Comparison of ENCODE assay signal across 13 mouse cellular contexts in the genomic region with DNA sequence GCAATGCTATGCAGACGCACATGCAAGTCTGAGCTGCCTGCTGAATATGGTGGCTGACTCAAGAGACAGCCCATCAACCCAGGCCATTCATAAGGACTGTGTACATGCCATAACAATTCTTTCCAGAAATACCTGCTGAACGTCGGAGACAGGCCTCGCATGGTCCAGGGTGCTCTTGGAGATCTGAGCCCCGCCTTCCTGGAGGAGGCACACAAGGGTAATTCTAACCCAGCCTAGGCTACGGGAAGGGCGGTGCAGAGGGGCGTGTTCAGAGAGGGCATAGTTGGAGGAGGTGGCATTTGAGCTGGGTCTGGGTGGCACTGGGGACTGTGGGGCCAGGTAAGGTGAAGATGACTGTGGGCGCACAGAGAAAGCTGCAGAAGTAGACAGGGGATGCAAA. TPM values are rescaled to one million over a fixed set of nuclear protein-coding genes. Genes with fewer than 3 reads are reported as not detected.
DNase-seq lines count a peak whose midpoint lies in the region; ATAC-seq and TF ChIP-seq lines count a peak whose summit lies in the region.
"Had no signal": no experiment of that assay in that cellular context is flagged by ENCODE, and none has a peak within 500 bp of the region (broad histone marks: within the 10 kb centered on the region; RNA-seq: fewer than 3 reads in every experiment).

No protein-coding gene starts in this region.

- no peak overlapping the region for H3K4me2 ChIP-seq in midbrain, postnatal 0 days (ENCODE audit: low read depth, low read length, poor library complexity, severe bottlenecking)
- no peak overlapping the region for H3K4me2 ChIP-seq in lung, embryonic 16.5 days (ENCODE audit: low read depth, low read length)
- H3K4me2 ChIP-seq: heart, embryonic 12.5 days; limb, embryonic 13.5 days; midbrain, embryonic 11.5 days had no signal

- intact Hi-C loops in left cerebral cortex, postnatal 36 days (cut with DNase I) = no loop called here

- no peak for DNase-seq in midbrain, embryonic 10.5 days (ENCODE audit: low spot score)
- no peak for DNase-seq in midbrain, postnatal 0 days (ENCODE audit: low spot score)
- peak; percentile 59 to 74 for DNase-seq in kidney, adult 8-10 months
- DNase-seq in left cerebral cortex, postnatal 36 days (ENCODE audit: low spot score in 2 of 2) = no peak
- no peak for DNase-seq in right cerebral cortex, adult 2 months (ENCODE audit: low spot score in 2 of 2)
- DNase-seq in urinary bladder, postnatal 25 days (ENCODE audit: low spot score) = no peak
- DNase-seq: adrenal gland, adult 8-10 months; thymus, postnatal 14 days had no signal

- H3K4me1 ChIP-seq in midbrain, embryonic 10.5 days = peaks cover 14% of the 10 kb centered on the region
- no peaks in the 10 kb centered on the region for H3K4me1 ChIP-seq in midbrain, postnatal 0 days (ENCODE audit: insufficient read depth, low read length)
- H3K4me1 ChIP-seq in lung, embryonic 16.5 days (replicated peaks; ENCODE audit: control insufficient read depth, insufficient read depth, low read length) = peaks cover 10% of the 10 kb centered on the region

- H3K9me3 ChIP-seq in midbrain, embryonic 10.5 days (replicated peaks) = no peaks in the 10 kb centered on the region
- no peaks in the 10 kb centered on the region for H3K9me3 ChIP-seq in midbrain, postnatal 0 days (ENCODE audit: low read length)
- no peaks in the 10 kb centered on the region for H3K9me3 ChIP-seq in lung, embryonic 16.5 days (ENCODE audit: control insufficient read depth, low read length)
- H3K9me3 ChIP-seq: heart, embryonic 12.5 days; limb, embryonic 13.5 days had no signal

- 0 out of 2 replicates have a peak overlapping the region, but pooled peaks have one; percentile 17 for H3K27ac ChIP-seq in midbrain, embryonic 10.5 days (replicated peaks)
- H3K27ac ChIP-seq in midbrain, postnatal 0 days (ENCODE audit: low read depth, low read length) = no peak overlapping the region
- peak overlapping the region; percentile 19 for H3K27ac ChIP-seq in lung, embryonic 16.5 days (ENCODE audit: low read length)
- H3K27ac ChIP-seq: limb, embryonic 13.5 days had no signal

- no peak for ATAC-seq in midbrain, postnatal 0 days (ENCODE audit: low FRiP score)
- ATAC-seq in lung, embryonic 16.5 days (ENCODE audit: low read depth) = peak; percentile 69
- ATAC-seq: Patski had no signal

- 85% methylated on average over 9 of the region's 9 CpGs for WGBS in midbrain, embryonic 10.5 days
- WGBS in midbrain, postnatal 0 days = 83% methylated on average over 9 of the region's 9 CpGs
- 56% methylated on average over 9 of the region's 9 CpGs for WGBS in lung, embryonic 16.5 days

- no peaks in the 10 kb centered on the region for H3K27me3 ChIP-seq in midbrain, embryonic 10.5 days (ENCODE audit: low read depth, poor library complexity, severe bottlenecking)
- H3K27me3 ChIP-seq in midbrain, postnatal 0 days (ENCODE audit: insufficient read depth, low read length) = no peaks in the 10 kb centered on the region
- no peaks in the 10 kb centered on the region for H3K27me3 ChIP-seq in lung, embryonic 16.5 days (ENCODE audit: control insufficient read depth, insufficient read depth, low read depth, low read length)
- H3K27me3 ChIP-seq: heart, embryonic 12.5 days; limb, embryonic 13.5 days; Patski had no signal

- H3K9ac ChIP-seq in midbrain, postnatal 0 days (replicated peaks; ENCODE audit: low read length, poor library complexity, severe bottlenecking) = no peak overlapping the region
- no peak overlapping the region for H3K9ac ChIP-seq in lung, embryonic 16.5 days (ENCODE audit: low read length)
- H3K9ac ChIP-seq: heart, embryonic 12.5 days; limb, embryonic 13.5 days had no signal

- TF ChIP-seq CTCF in midbrain, postnatal 0 days (IDR thresholded peaks at IDR 0.05) = no peak

- no peaks in the 10 kb centered on the region for H3K36me3 ChIP-seq in midbrain, embryonic 10.5 days
- H3K36me3 ChIP-seq in midbrain, postnatal 0 days (ENCODE audit: insufficient read depth, low read length) = no peaks in the 10 kb centered on the region
- H3K36me3 ChIP-seq in lung, embryonic 16.5 days (ENCODE audit: control insufficient read depth, insufficient read depth, low read length) = no peaks in the 10 kb centered on the region
- H3K36me3 ChIP-seq: heart, embryonic 12.5 days; limb, embryonic 13.5 days had no signal

- no peak overlapping the region for H3K4me3 ChIP-seq in midbrain, embryonic 10.5 days
- H3K4me3 ChIP-seq in midbrain, postnatal 0 days (ENCODE audit: low read depth, low read length) = no peak overlapping the region
- no peak overlapping the region for H3K4me3 ChIP-seq in lung, embryonic 16.5 days (ENCODE audit: low read length)
- H3K4me3 ChIP-seq: heart, embryonic 12.5 days; limb, embryonic 13.5 days had no signal

RNA-seq across cellular contexts. Expression of a gene that starts 39.1 kb away (rescaled TPM):
- polyA plus RNA-seq in midbrain, embryonic 10.5 days (2016; fragmentation: Nextera tagmentation; extraction: Ambion mirVana) = 18.4 and 21.6 TPM in 2 replicates
- total RNA-seq in midbrain, postnatal 0 days (2014; rRNA removed) = 15.6 and 20.4 TPM in 2 replicates
- polyA plus RNA-seq in midbrain, postnatal 0 days (2015; fragmentation: Nextera tagmentation; extraction: Ambion mirVana) = 25.5 and 27.9 TPM in 2 replicates
- polyA plus RNA-seq in lung, embryonic 16.5 days (2015; fragmentation: Nextera tagmentation; extraction: Ambion mirVana) = 25.8 and 28.9 TPM in 2 replicates
- 10 to 100 TPM; 37.5 to 51.4 TPM for total RNA-seq in left cerebral cortex, postnatal 36 days (2021)

Comparison
In these comparisons a context has a peak if more than half of its experiments do, and no peak if none do; other contexts are left out.
1. DNase-seq: peak in kidney, adult 8-10 months (2 of 2); none in midbrain, embryonic 10.5 days (single experiment), midbrain, postnatal 0 days (single experiment), left cerebral cortex, postnatal 36 days (0 of 2), right cerebral cortex, adult 2 months (0 of 2) and urinary bladder, postnatal 25 days (single experiment).